In the genomic region with DNA sequence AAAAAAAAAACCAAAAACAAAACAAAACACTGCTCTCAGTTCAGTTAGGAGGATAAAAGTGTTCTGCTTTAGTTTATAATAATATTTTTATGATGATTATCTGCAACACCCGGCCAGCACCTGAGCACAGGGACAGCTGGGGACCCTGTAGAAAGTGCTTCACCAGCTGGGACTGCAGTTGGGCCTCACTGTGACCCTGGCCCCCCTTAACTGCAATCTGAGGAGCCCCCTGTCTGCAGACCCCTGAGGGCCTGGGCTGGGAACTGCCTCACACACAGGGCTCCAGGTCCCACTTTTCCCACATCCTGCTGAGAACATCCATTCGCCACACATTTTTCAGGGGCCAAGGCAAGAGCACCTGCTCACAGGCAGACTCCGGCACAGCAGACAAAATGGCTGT, we compare ENCODE assay signal across 27 mouse cellular contexts.
DNase-seq lines count a peak whose midpoint lies in the region; ATAC-seq and TF ChIP-seq lines count a peak whose summit lies in the region.
"Had no signal": no experiment of that assay in that cellular context is flagged by ENCODE, and none has a peak within 500 bp of the region (broad histone marks: within the 10 kb centered on the region; RNA-seq: fewer than 3 reads in every experiment).

No protein-coding gene starts in this region.

- no peak for TF ChIP-seq CTCF in left cerebral cortex, adult 2 months (IDR thresholded peaks at IDR 0.05)

- H3K36me3 ChIP-seq in forebrain, embryonic 10.5 days (replicated peaks): no peaks in the 10 kb centered on the region
- H3K36me3 ChIP-seq in forebrain, embryonic 11.5 days (ENCODE audit: control insufficient read depth, insufficient read depth, low read length): no peaks in the 10 kb centered on the region
- H3K36me3 ChIP-seq in limb, embryonic 11.5 days (ENCODE audit: control insufficient read depth, insufficient read depth, low read length): no peaks in the 10 kb centered on the region
- no peaks in the 10 kb centered on the region for H3K36me3 ChIP-seq in limb, embryonic 10.5 days
- H3K36me3 ChIP-seq in limb, embryonic 13.5 days: no peaks in the 10 kb centered on the region
- H3K36me3 ChIP-seq: embryonic facial prominence, embryonic 12.5 days; forebrain, embryonic 12.5 days; forebrain, embryonic 15.5 days; heart, embryonic 12.5 days; heart, embryonic 15.5 days; intestine, embryonic 15.5 days had no signal

- H3K9me3 ChIP-seq in forebrain, embryonic 10.5 days: no peaks in the 10 kb centered on the region
- no peaks in the 10 kb centered on the region for H3K9me3 ChIP-seq in forebrain, embryonic 11.5 days (ENCODE audit: control insufficient read depth, low read length)
- H3K9me3 ChIP-seq in limb, embryonic 11.5 days (ENCODE audit: control insufficient read depth, low read length): no peaks in the 10 kb centered on the region
- H3K9me3 ChIP-seq in limb, embryonic 10.5 days (replicated peaks): no peaks in the 10 kb centered on the region
- no peaks in the 10 kb centered on the region for H3K9me3 ChIP-seq in limb, embryonic 13.5 days
- H3K9me3 ChIP-seq: embryonic facial prominence, embryonic 12.5 days; forebrain, embryonic 12.5 days; forebrain, embryonic 15.5 days; heart, embryonic 12.5 days; heart, embryonic 15.5 days; intestine, embryonic 15.5 days had no signal

- no peak overlapping the region for H3K4me3 ChIP-seq in forebrain, embryonic 10.5 days
- no peak overlapping the region for H3K4me3 ChIP-seq in forebrain, embryonic 11.5 days (ENCODE audit: low read depth, low read length)
- H3K4me3 ChIP-seq in limb, embryonic 11.5 days (ENCODE audit: low read depth, low read length): no peak overlapping the region
- no peak overlapping the region for H3K4me3 ChIP-seq in limb, embryonic 10.5 days
- H3K4me3 ChIP-seq in limb, embryonic 13.5 days: no peak overlapping the region
- H3K4me3 ChIP-seq in left cerebral cortex, adult 2 months: no peak overlapping the region
- H3K4me3 ChIP-seq: embryonic facial prominence, embryonic 12.5 days; erythroblast, embryonic 14.5 days; forebrain, embryonic 12.5 days; forebrain, embryonic 15.5 days; heart, embryonic 12.5 days; heart, embryonic 15.5 days; intestine, embryonic 15.5 days had no signal

- peaks cover 25% of the 10 kb centered on the region for H3K4me1 ChIP-seq in forebrain, embryonic 10.5 days
- 0 out of 2 replicates have a peak, but pooled peaks cover 3% of the 10 kb centered on the region for H3K4me1 ChIP-seq in forebrain, embryonic 11.5 days (replicated peaks; ENCODE audit: control insufficient read depth, insufficient read depth, low read length)
- H3K4me1 ChIP-seq in limb, embryonic 11.5 days (ENCODE audit: control insufficient read depth, insufficient read depth, low read length): peaks cover 16% of the 10 kb centered on the region
- H3K4me1 ChIP-seq in limb, embryonic 10.5 days: peaks cover 36% of the 10 kb centered on the region
- peaks cover 38% of the 10 kb centered on the region for H3K4me1 ChIP-seq in limb, embryonic 13.5 days
- H3K4me1 ChIP-seq: heart, embryonic 15.5 days; intestine, embryonic 15.5 days had no signal

- intact Hi-C loops in left cerebral cortex, adult 2 months (cut with DNase I): no loop called here

- no peak for DNase-seq in forebrain, embryonic 10.5 days (ENCODE audit: extremely low spot score, low spot score)
- DNase-seq in forebrain, embryonic 11.5 days (ENCODE audit: low spot score): no peak
- DNase-seq in limb, embryonic 11.5 days (ENCODE audit: low spot score): no peak
- no peak for DNase-seq in limb, embryonic 10.5 days (ENCODE audit: low spot score)
- no peak for DNase-seq in retina, postnatal 1 day
- no peak for DNase-seq in left cerebral cortex, adult 2 months (ENCODE audit: extremely low spot score in 1 of 2, low spot score in 2 of 2)
- DNase-seq: adrenal gland, adult 8-10 months; adrenal gland, postnatal 25 days; cerebellum, adult 11-12 months; cerebellum, adult 8-10 months; cerebellum, postnatal 10 days; cerebellum, postnatal 36 days; embryo, embryonic 11 days; gastrocnemius, postnatal 10 days; gastrocnemius, postnatal 36 days; heart, postnatal 10 days; heart, postnatal 36 days had no signal

- H3K9ac ChIP-seq in forebrain, embryonic 11.5 days (ENCODE audit: low read length): no peak overlapping the region
- no peak overlapping the region for H3K9ac ChIP-seq in limb, embryonic 11.5 days (ENCODE audit: low read length)
- H3K9ac ChIP-seq in limb, embryonic 13.5 days: no peak overlapping the region
- H3K9ac ChIP-seq: embryonic facial prominence, embryonic 12.5 days; forebrain, embryonic 12.5 days; forebrain, embryonic 15.5 days; heart, embryonic 12.5 days; heart, embryonic 15.5 days; hindbrain, embryonic 14.5 days; intestine, embryonic 15.5 days had no signal

- H3K27ac ChIP-seq in forebrain, embryonic 10.5 days: 0 out of 2 replicates have a peak overlapping the region, but pooled peaks have one; percentile 37
- H3K27ac ChIP-seq in forebrain, embryonic 11.5 days (ENCODE audit: low read depth, low read length): no peak overlapping the region
- peak overlapping the region; percentile 67; the same call in 1 of the 2 replicates for H3K27ac ChIP-seq in limb, embryonic 11.5 days (replicated peaks; ENCODE audit: low read depth, low read length)
- H3K27ac ChIP-seq in limb, embryonic 10.5 days: no peak overlapping the region; the same call in 1 of the 2 replicates
- H3K27ac ChIP-seq in limb, embryonic 13.5 days: peak overlapping the region; percentile 63
- H3K27ac ChIP-seq in left cerebral cortex, adult 2 months: no peak overlapping the region
- H3K27ac ChIP-seq: forebrain, embryonic 12.5 days; forebrain, embryonic 15.5 days; heart, embryonic 15.5 days; hindbrain, embryonic 14.5 days; intestine, embryonic 15.5 days had no signal

- no peak for ATAC-seq in forebrain, embryonic 11.5 days (replicated peaks; ENCODE audit: low FRiP score)
- 0 out of 2 replicates have a peak, but pooled peaks have one; percentile 56 for ATAC-seq in limb, embryonic 11.5 days (ENCODE audit: insufficient number of reproducible peaks, low FRiP score, low TSS enrichment, low read depth)
- ATAC-seq in limb, embryonic 13.5 days (ENCODE audit: low FRiP score, low read depth): peak; percentile 49; the same call in 1 of the 2 replicates
- ATAC-seq: activated CD4-positive, CD25-positive, alpha-beta regulatory T cell, adult 4 months; forebrain, embryonic 15.5 days; intestine, embryonic 15.5 days had no signal

- no peak overlapping the region for H3K4me2 ChIP-seq in forebrain, embryonic 11.5 days (ENCODE audit: low read depth, low read length, severe bottlenecking)
- H3K4me2 ChIP-seq in limb, embryonic 11.5 days (ENCODE audit: low read depth, severe bottlenecking): no peak overlapping the region
- H3K4me2 ChIP-seq in limb, embryonic 13.5 days (replicated peaks): no peak overlapping the region
- H3K4me2 ChIP-seq: embryonic facial prominence, embryonic 12.5 days; forebrain, embryonic 12.5 days; forebrain, embryonic 15.5 days; heart, embryonic 12.5 days; heart, embryonic 15.5 days; hindbrain, embryonic 14.5 days; intestine, embryonic 15.5 days had no signal

- H3K27me3 ChIP-seq in forebrain, embryonic 10.5 days (ENCODE audit: poor library complexity, severe bottlenecking): no peaks in the 10 kb centered on the region; the same call in 1 of the 2 replicates
- no peaks in the 10 kb centered on the region for H3K27me3 ChIP-seq in forebrain, embryonic 11.5 days (ENCODE audit: control insufficient read depth, insufficient read depth, low read length)
- H3K27me3 ChIP-seq in limb, embryonic 11.5 days (ENCODE audit: control insufficient read depth, insufficient read depth, low read length): no peaks in the 10 kb centered on the region
- no peaks in the 10 kb centered on the region for H3K27me3 ChIP-seq in limb, embryonic 10.5 days (ENCODE audit: low read depth, poor library complexity, severe bottlenecking)
- H3K27me3 ChIP-seq in limb, embryonic 13.5 days: no peaks in the 10 kb centered on the region
- H3K27me3 ChIP-seq: embryonic facial prominence, embryonic 12.5 days; forebrain, embryonic 15.5 days; heart, embryonic 15.5 days; intestine, embryonic 15.5 days had no signal

- WGBS in forebrain, embryonic 10.5 days: 80% methylated on average over 3 of the region's 3 CpGs
- WGBS in forebrain, embryonic 11.5 days: 85% methylated on average over 3 of the region's 3 CpGs
- 61% methylated on average over 3 of the region's 3 CpGs for WGBS in limb, embryonic 11.5 days
- 86% methylated on average over 3 of the region's 3 CpGs for whole genome bisulfite sequencing in limb, embryonic 10.5 days
- 38% methylated on average over 3 of the region's 3 CpGs for WGBS in limb, embryonic 13.5 days

Comparison
In these comparisons a context has a peak if more than half of its experiments do, and no peak if none do; other contexts are left out.
1. H3K27ac ChIP-seq: peak in forebrain, embryonic 10.5 days (single experiment), limb, embryonic 11.5 days (single experiment) and limb, embryonic 13.5 days (single experiment); none in forebrain, embryonic 11.5 days (single experiment), limb, embryonic 10.5 days (single experiment) and left cerebral cortex, adult 2 months (single experiment).